Mouse (Mus musculus): ENCODE measurements around the gene Tns2. TPM values are rescaled to one million over a fixed set of nuclear protein-coding genes. Genes with fewer than 3 reads are reported as not detected.
"Not testable (repeated sequence)": the region's sequence is repeated elsewhere in the genome, so short reads cannot be mapped to it uniquely, and the experiment has no call there.

Gene Tns2
- total RNA-seq, 1 experiment from 2014 or later = 75.2 TPM

DNA sequence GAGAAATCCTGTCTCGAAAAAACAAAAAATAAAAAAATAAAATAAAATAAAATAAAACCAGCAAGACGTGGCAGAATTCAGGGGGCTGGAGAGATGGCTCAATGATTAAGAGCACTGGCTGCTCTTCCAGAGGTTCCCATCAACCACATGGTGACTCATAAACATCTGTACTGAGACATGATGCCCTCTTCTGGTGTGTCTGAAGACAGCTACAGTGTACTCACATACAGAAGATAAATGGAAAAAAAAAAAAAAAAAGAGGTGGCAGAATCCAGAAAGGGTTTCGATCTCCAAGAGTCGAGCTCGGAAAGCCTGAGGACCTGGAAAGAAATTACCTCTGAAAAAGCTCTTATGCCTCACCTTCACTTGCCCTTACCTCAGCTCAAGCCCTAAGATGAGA is 40.9 kb downstream of the Tns2 start:
- no peak for DNase-seq

GRCm38 (mm10) chr15:102142914-102143912 is 43.0 kb downstream of the Tns2 start:
- DNase-seq = no peak

- DNase-seq = no peak
Observed at GRCm38 (mm10) chr15:102144274-102144711, 44.1 kb downstream of the Tns2 start, which contains the start of gene Igfbp6. Igfbp6 (plus strand) TSS chr15:102144362.

- no peak for DNase-seq
Observed at GRCm38 (mm10) chr15:102144726-102145125, 44.5 kb downstream of the Tns2 start.

DNA sequence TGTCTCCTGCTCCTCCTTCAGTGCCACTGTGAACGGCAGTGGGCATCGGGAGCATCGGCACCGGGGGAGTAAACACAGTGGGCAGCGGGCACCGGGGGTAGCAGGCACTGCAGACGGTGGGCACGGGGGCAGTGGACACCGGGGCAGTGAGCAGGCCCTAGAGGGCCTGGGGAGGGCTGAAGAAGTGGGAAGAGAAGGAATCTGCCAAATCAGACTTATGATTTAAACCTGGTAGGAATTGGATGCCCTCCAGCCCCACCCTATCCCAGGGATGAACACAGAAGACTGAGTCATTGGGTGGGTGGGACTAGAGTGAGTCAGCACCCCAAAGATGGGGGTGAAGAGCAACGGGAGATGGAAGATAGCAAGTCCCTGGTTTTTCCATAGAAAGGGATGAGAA is 45.1 kb downstream of the Tns2 start:
- DNase-seq = peak; percentile 78

DNA sequence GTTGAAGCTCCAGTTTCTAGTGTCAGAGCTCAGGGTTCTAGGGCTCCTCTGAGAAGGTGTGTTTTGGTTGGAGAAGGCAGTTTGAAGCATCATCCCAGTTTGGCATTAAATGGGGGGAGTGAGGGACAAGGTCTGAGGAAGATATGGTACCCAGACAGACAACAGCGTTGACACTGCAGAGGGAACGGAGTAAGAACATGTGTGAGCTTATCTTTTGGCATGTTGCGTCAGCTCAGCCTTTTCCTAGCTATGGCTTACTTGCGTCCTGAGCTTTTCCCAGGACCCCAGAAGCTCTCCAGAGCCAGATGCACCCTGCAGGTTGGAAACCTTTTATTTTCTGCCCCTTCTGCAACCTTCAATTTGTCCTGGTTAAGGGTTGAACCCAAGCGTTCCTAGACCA is 45.9 kb downstream of the Tns2 start:
- no peak for DNase-seq

- peak; percentile 42 for DNase-seq
Observed at GRCm38 (mm10) chr15:102146882-102147281, 46.7 kb downstream of the Tns2 start.

DNA sequence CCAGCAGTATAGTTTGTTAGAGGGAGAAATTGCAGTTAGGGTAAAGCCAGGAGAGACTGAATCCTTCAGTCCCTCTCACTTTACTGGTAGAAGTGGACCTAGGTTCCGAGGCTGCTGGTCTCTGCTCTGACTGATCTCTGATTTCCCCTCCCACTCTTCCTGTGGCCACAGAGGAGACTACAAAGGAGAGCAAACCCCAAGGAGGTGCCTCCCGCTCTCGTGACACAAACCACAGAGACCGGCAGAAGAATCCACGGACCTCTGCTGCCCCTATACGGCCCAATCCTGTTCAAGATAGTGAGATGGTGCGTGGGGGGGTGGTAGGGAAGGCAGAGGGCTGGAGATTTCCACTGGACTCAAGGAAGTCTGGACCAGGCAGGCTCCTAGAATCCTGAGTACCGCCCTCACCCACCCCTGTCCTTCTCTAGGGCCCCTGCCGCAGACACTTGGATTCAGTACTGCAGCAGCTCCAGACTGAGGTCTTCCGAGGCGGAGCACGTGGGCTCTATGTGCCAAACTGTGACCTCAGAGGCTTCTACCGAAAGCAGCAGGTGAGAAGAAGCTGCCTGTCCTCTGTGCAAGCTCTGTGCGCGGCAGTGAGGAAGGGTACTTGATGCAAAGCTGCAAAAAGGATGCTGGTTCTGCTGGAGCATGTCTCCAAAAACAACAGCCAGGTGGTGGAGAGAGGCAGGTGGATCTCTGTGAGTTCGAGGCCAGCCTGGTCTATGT is 47.6 kb downstream of the Tns2 start:
- DNase-seq = no peak

DNA sequence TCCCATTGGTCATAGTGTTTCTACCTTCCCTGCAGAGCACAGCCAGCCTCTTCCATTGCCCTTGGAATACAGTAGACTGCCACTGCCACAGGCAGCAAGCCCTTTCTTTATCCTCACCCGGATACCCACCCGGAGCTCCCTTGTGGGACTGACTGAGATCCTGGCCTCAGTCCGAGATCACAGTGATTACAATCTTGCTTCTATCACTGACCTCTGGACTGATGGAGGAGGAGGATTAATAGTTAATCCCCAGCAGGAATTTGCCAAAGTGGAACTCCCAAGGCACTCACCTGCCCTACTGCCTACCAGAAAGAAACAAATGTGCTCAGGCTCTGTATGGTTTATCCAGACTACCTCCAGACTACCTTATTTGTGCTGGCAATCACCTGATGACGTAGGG is 49.3 kb downstream of the Tns2 start:
- no peak for DNase-seq

- no peak for DNase-seq
Observed at GRCm38 (mm10) chr15:102150301-102151135, 50.3 kb downstream of the Tns2 start, which contains the start of gene Soat2. Soat2 (plus strand) TSS chr15:102150526.

- no peak for DNase-seq
Observed at GRCm38 (mm10) chr15:102152646-102153045, 52.4 kb downstream of the Tns2 start.

DNA sequence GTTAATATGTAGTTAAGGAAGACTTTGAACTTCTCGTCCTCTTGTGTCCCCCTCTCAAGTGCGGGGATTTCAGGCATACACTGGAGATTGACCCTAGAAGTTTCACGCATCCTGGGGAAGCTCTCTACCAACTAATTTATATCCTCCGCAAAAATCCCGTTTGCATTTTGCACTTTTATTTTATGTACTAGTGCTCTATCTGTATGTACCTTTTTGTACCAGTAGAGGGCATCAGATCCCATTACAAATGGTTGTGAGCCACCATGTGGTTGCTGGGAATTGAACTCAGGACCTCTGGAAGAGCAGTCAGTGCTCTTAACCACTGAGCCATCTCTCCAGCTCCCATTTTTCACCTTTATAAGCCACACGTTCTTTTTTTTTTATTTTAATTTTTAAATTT is 54.8 kb downstream of the Tns2 start:
- not testable (repeated sequence) for DNase-seq

DNA sequence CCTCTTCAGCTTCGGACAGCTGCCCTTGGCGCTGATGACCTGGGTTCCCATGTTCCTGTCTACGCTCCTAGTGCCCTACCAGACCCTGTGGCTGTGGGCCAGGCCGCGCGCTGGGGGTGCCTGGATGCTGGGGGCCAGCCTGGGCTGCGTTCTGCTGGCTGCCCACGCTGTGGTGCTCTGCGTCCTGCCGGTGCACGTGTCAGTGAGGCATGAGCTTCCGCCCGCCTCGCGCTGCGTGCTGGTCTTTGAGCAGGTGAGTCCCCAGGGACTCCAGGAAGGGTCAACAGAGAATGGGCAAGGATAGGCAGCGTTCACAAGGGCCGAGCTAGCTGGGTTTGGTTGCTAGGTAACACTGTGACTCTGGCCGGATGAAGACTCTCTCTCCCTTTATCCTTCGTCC is 56.6 kb downstream of the Tns2 start:
- no peak for DNase-seq

DNA sequence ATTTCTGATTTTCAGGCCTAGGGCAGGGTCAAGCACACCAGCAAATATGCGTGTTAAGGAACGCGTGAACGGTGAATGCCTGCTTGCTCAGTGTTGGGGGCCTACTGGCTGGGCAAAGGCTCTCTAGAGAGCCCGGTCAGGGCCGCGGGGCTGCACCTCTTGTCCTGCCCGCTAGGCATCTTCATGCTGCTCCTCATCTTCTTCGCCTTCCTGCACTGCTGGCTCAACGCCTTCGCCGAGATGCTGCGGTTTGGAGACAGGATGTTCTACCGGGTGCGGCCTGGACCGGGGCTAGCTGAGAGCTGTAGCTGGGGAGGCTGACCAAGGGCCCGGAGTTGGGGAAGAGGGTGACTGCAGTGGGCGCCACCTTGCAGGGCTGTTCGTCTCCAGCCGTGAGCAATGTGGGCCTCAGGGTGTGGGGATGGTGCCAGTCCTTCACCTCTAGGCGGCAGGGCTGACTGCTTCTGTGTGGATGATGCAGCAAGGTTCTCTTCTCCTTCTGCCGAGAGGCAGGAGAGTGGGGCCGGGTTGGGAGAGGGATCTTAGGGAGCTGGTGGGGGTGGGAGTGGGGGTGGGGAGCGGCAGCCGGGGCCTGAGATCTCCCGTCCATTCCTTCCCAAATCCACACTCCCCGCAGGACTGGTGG is 60.3 kb downstream of the Tns2 start:
- no peak for DNase-seq

- DNase-seq = no peak
Observed at GRCm38 (mm10) chr15:102163900-102164693, 63.9 kb downstream of the Tns2 start.

GRCm38 (mm10) chr15:102165468-102166100 is 65.4 kb downstream of the Tns2 start:
- no peak for DNase-seq
